Mouse (Mus musculus): ENCODE measurements around the gene Faah. TPM values are rescaled to one million over a fixed set of nuclear protein-coding genes. Genes with fewer than 3 reads are reported as not detected.

Faah gene
- 10.7 and 10.8 TPM in 2 replicates for polyA plus RNA-seq (2015; fragmentation: Nextera tagmentation; extraction: Ambion mirVana)

DNA sequence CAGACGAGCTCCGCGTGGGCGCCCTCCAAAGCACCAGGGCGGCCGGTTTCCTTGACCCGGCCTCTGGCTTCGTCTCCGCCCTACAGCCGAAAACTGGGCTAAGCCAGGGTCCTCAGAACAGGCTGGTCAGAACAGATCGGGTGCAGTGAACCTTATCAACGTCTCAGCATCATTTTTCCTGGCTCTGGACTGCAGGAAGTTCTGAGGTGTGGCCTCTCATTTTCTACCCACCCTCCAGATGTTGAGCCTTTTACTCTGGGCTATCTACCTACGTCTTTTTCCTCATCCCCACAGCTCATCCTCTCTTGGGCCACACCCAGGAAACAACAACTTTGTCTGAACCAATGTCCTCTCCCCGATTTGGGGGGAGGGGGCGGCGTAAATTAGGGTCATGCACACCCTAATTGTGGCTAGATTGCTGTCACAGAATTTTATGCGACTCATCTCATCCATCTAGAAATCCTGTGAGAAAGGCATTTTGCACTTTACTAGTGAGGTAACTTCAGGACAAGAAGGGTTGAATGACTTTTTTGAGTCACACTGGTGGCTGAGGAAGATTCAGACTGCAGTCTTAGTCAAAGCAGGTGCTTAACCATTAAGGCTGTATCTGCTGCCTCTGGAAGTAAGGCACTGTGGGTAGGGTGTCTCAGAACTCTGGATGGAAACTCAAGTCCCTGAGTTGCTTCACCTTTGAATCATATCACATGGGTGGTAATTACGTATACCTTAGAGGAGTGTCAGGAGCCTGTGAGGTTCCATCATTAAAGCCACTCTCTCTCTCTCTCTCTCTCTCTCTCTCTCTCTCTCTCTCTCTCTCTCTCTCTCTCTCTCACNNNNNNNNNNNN lies at the start of gene Faah:
Faah (minus strand) TSS at position 25 of the 845 bp plus-strand sequence.
- Histone ChIP-seq H3K9ac (peak within 1 kb of the TSS; percentile 80), H3K4me3 (peak within 1 kb of the TSS; percentile 65), H3K4me2 (peak within 1 kb of the TSS; percentile 91), H3K27me3 (peaks cover 58% of the 10 kb centered on the region), H3K9me3 (no peaks in the 10 kb centered on the region), H3K27ac (replicated peaks) (peak within 1 kb of the TSS; percentile 25; the same call in 1 of the 2 replicates), H3K4me1 (replicated peaks) (peaks cover 11% of the 10 kb centered on the region), H3K36me3 (no peaks in the 10 kb centered on the region)
- 4% methylated on average over 18 of the region's 18 CpGs for WGBS
- no peak; the same call in none of the 2 replicates for ATAC-seq (ENCODE audit: low read depth)

DNA sequence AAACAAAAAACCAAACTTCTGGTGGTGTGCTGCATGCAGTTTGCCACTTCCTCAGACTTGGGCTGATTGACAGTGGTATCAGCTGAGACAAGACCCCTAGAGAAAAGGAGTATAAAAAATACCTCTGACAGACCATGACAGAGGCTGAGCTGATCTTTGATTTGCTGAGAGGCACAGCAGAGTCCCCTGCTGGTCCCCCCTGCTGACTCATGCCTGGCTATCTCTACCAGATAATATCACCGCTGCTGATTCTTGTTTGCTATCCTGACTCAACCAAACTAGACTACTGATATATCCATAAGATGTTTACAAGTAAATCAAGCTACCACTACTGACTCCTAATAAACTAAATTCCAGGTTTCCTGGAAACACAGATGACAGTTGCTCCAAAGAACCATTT lies 46.1 kb upstream of the Faah start:
- Histone ChIP-seq H3K4me3 (no peak overlapping the region), H3K4me1 (replicated peaks) (no peaks in the 10 kb centered on the region), H3K36me3 (peaks cover 34% of the 10 kb centered on the region), H3K4me2 (no peak overlapping the region), H3K27me3 (no peaks in the 10 kb centered on the region), H3K27ac (replicated peaks) (no peak overlapping the region), H3K9ac (no peak overlapping the region), H3K9me3 (no peaks in the 10 kb centered on the region)
- WGBS: 67% methylated on average over 1 of the region's 1 CpGs
- no peak for ATAC-seq (ENCODE audit: low read depth)

DNA sequence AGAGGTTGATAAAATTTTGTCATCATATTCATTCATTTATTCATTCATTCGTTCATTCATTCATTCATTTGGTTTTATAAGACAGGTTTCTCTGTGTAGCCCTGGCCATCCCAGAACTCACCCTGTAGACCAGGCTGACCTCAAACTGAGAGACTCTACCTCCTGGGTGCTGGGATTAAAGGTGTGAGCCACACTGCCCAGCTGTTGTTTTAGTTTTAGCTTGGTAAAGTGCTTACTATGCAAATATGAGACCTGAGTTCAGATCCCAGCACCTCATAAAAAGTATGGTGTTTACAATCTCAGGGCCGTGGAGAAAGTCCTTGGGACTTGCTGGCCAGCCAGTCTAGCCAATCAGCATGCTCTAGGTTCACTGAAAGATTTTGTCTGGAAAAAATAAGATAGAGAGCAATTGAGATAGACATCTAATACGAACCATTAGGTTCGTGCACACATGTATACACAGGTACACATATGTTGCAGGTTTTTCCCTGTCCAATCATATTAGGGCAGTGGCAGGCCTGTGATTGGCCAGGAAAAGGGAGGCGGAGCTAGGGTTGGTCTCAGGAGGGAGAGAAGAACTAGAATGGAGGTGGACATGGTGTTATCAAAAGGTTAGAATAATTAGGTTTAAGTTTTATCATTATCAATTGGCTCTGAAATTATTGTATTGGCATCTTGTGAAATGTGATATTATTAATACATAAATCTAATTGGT lies 41.4 kb upstream of the Faah start:
- H3K9ac ChIP-seq: no peak overlapping the region
- ATAC-seq (ENCODE audit: low read depth): no peak
- no peak overlapping the region for H3K4me3 ChIP-seq
- H3K36me3 ChIP-seq: no peaks in the 10 kb centered on the region
- H3K4me2 ChIP-seq: no peak overlapping the region
- no peaks in the 10 kb centered on the region for H3K9me3 ChIP-seq
- no peaks in the 10 kb centered on the region for H3K27me3 ChIP-seq
- no peak overlapping the region for H3K27ac ChIP-seq (replicated peaks)
- H3K4me1 ChIP-seq (replicated peaks): peaks cover 4% of the 10 kb centered on the region
- WGBS: 81% methylated on average over 5 of the region's 5 CpGs

DNA sequence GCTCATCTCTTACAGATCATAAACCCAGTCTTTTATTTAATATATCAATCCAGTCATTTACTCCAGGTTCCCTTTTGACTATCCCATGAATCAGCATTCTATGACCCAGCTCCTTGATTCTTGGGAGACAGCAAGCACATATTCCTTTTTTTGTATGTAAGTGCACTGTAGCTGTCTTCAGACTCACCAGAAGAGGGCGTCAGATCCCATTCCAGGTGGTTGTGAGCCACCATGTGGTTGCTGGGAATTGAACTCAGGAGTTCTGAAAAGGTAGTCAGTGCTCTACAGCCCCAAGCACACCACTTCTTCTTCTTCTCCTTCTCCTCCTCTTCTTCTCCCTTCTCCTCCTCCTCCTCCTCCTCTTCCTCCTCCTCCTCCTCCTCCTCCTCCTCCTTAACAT lies 39.8 kb upstream of the Faah start:
- no peak overlapping the region for H3K4me2 ChIP-seq
- peaks cover 14% of the 10 kb centered on the region for H3K4me1 ChIP-seq (replicated peaks)
- no peak overlapping the region for H3K27ac ChIP-seq (replicated peaks)
- H3K27me3 ChIP-seq: no peaks in the 10 kb centered on the region
- no peak overlapping the region for H3K9ac ChIP-seq
- no peaks in the 10 kb centered on the region for H3K9me3 ChIP-seq
- ATAC-seq (ENCODE audit: low read depth): no peak
- 0% methylated on average over 1 of the region's 1 CpGs for WGBS
- no peak overlapping the region for H3K4me3 ChIP-seq
- H3K36me3 ChIP-seq: no peaks in the 10 kb centered on the region

DNA sequence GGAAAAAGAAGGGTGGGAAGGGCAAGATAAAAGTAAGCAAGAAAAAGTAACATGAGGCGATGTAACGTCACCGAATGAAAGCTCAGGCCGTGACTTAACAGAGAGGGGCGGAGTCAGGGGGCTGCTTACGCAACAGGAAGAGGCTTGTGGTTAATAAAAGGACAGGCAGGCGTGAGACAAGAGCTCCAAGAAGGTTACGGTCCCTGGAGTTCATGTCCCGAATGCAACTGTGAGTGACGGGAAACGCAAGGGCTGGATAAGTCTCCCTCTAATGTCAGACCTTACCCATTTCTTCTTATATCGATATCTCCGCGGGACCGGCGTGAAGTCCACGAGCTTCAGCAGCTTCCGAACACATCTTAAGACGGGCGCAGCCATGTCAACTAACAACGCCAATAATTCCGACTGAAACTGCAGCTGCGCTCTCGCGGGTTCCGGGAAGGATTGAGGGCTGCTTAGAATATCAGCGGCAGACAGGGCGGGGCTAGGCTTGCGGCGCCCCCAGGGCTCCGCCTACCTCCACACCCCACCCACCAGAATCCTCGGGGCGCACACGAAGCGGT lies 35.8 kb upstream of the Faah start, which contains the start of gene Nsun4:
Nsun4 (minus strand) TSS at position 478 of the 563 bp plus-strand sequence.
- Histone ChIP-seq H3K9me3 (no peaks in the 10 kb centered on the region), H3K27ac (replicated peaks) (peak within 1 kb of the TSS; percentile 90), H3K9ac (peak within 1 kb of the TSS; percentile 68), H3K4me1 (replicated peaks) (peaks cover 19% of the 10 kb centered on the region), H3K4me2 (peak within 1 kb of the TSS; percentile 73), H3K36me3 (no peaks in the 10 kb centered on the region; the same call in 1 of the 2 replicates), H3K4me3 (peak within 1 kb of the TSS; percentile 54), H3K27me3 (no peaks in the 10 kb centered on the region)
- ATAC-seq (ENCODE audit: low read depth): peak; percentile 95
- whole genome bisulfite sequencing: under 1% methylated on average over 35 of the region's 35 CpGs

DNA sequence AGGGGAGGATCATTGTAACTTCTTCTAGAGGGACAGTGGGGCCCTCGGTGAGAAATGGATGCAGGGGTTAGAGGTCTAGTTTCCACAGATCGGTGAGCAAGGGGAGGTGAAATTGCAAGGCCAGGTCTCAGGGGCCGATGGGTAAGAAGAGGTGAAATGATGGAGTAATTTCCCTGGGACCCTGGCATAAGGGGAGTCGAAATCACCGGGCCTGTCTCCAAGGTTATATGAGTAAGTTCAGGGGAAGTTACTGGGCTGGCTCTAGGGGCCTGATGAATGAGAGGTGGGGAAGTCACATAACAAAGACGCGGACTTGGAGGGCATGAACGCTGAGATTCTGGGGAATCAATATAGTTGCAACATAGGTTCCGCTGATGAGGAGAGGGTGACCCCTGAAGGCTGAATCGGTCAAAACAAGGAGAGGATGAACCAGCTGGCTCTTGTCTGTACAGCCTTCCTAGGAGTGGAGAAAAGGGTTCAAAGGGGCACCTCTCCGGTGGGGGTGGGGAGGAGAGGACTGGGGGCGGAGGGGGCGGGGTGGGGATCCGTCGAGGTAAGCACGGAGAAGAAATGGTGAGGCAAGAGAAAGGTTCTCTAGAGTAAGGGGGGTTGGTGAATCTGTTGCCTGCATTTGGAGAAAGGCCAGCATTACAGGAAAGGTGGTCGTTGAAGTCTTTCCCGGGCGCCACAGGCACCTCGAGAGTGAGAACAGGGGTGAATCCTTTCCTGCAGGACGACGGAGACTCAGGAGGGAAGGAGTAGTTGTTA lies 35.0 kb upstream of the Faah start:
- WGBS: 7% methylated on average over 20 of the region's 22 CpGs
- peak; percentile 52; the same call in 1 of the 2 replicates for ATAC-seq (ENCODE audit: low read depth)
- H3K4me3 ChIP-seq: peak overlapping the region; percentile 54
- H3K4me1 ChIP-seq (replicated peaks): peaks cover 19% of the 10 kb centered on the region
- H3K27me3 ChIP-seq: no peaks in the 10 kb centered on the region
- H3K36me3 ChIP-seq: peaks cover 7% of the 10 kb centered on the region; the same call in 1 of the 2 replicates
- peak overlapping the region; percentile 68 for H3K9ac ChIP-seq
- peak overlapping the region; percentile 73 for H3K4me2 ChIP-seq
- no peaks in the 10 kb centered on the region for H3K9me3 ChIP-seq
- peak overlapping the region; percentile 90 for H3K27ac ChIP-seq (replicated peaks)

DNA sequence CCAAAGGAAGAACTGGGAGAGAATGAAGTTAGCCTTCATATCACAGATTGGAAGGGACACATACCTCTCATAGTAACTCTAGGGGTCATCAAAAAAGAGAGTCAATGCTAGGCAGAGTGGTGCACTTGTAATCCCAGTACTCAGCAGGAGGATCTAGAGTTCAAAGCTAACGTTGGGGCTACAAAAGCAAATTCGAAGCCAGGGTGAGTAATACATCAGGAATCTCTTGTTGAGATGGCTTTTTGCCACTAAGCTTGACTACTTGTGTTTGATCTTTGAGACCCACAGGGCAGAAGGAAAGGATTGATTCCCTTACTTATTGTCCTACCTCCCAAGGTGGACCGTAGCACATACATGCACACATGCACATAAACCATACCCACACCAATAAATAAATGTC lies 31.5 kb upstream of the Faah start:
- H3K9me3 ChIP-seq: no peaks in the 10 kb centered on the region
- H3K27ac ChIP-seq (replicated peaks): no peak overlapping the region
- ATAC-seq (ENCODE audit: low read depth): no peak
- no peaks in the 10 kb centered on the region for H3K27me3 ChIP-seq
- no peak overlapping the region for H3K4me3 ChIP-seq
- 89% methylated on average over 3 of the region's 3 CpGs for WGBS
- peaks cover 12% of the 10 kb centered on the region; the same call in 1 of the 2 replicates for H3K36me3 ChIP-seq
- peaks cover 15% of the 10 kb centered on the region for H3K4me1 ChIP-seq (replicated peaks)
- H3K4me2 ChIP-seq: no peak overlapping the region
- no peak overlapping the region for H3K9ac ChIP-seq

DNA sequence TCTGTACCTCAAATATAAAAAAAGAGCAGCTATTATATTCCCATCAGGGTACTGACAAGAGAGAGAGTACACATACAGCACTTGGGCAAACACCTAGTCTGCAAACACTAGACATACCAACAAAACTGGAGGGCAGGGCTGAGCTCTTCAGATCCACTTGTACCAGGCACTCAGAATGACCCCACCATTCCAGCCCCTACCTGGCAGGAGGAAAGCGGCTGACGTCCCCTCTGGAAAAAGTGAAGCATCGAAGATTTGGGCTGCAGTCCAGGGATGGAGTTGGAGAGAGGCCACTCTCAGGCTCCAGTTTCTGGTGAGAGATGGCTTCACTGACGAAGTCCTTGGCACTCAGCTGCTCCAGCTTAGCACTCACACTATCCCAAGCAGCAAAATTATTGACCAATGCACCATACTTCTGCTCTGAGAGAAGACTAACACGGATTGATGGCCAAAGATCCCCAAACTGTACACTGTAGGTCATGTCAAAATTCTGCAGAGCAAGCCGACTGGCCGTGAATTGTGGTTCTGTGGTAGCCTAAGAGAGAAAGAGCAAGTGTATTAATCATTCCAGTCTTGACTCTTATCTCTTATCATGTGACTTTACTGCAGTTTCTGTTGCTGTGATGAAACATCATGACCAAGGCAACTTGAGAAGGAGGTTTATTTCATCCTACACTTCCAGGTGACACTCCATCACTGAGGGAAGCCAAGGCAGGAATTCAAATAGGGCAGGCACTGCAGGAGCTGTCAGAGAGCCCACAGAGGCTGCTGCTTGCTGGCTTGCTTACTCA lies 30.6 kb upstream of the Faah start:
- Histone ChIP-seq H3K9ac (no peak overlapping the region), H3K4me3 (no peak overlapping the region), H3K36me3 (peaks cover 17% of the 10 kb centered on the region; the same call in 1 of the 2 replicates), H3K27ac (replicated peaks) (no peak overlapping the region), H3K27me3 (no peaks in the 10 kb centered on the region), H3K4me1 (replicated peaks) (peaks cover 12% of the 10 kb centered on the region), H3K4me2 (no peak overlapping the region), H3K9me3 (no peaks in the 10 kb centered on the region)
- no peak for ATAC-seq (ENCODE audit: low read depth)
- 84% methylated on average over 7 of the region's 7 CpGs for WGBS

DNA sequence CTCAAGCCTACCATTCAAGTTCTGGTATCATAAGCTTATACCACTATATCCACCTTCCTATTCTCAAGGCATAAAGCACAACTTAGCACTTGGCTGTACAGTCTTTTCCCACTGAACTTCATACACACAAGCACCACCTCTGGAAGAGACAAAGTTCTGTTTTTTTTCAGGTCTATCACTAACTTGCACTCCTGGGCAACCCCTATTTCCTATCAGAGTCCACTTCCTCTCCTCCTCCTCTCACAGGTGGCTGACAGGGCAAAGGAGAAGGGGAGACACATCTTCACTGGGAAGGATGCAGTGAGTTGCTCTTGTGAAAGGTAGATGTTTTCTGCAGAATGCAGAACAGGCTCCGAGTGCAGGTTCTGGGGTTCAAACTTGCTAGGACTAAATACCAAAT lies 30.0 kb upstream of the Faah start:
- 95% methylated on average over 1 of the region's 1 CpGs for WGBS
- H3K36me3 ChIP-seq: peaks cover 18% of the 10 kb centered on the region
- ATAC-seq (ENCODE audit: low read depth): no peak
- H3K4me1 ChIP-seq (replicated peaks): peaks cover 7% of the 10 kb centered on the region; the same call in 1 of the 2 replicates
- no peak overlapping the region for H3K4me2 ChIP-seq
- H3K9me3 ChIP-seq: no peaks in the 10 kb centered on the region
- no peak overlapping the region for H3K9ac ChIP-seq
- no peak overlapping the region for H3K4me3 ChIP-seq
- H3K27ac ChIP-seq (replicated peaks): no peak overlapping the region
- H3K27me3 ChIP-seq: no peaks in the 10 kb centered on the region

DNA sequence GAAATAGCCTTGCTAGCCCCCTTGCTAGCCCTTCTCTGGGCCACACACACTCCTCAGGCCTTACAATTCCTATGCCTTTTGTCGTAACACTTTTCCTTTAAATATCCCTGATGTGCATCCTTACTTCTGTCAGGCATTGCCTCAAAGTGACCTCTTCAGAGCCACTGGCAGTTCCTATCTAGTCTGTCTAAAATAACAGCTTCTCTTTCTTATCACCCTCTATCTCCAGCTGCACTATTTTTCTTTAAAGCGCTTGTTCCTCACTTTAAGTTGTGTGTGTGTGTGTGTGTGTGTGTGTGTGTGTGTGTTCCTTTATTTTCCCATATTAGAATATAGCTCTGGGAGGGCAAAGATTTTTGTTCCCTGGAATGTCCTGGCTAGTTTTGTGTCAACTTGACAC lies 28.9 kb upstream of the Faah start:
- H3K27me3 ChIP-seq: no peaks in the 10 kb centered on the region
- no peak overlapping the region for H3K27ac ChIP-seq (replicated peaks)
- WGBS: 92% methylated on average over 2 of the region's 2 CpGs
- no peak overlapping the region for H3K4me3 ChIP-seq
- no peaks in the 10 kb centered on the region for H3K4me1 ChIP-seq (replicated peaks)
- H3K9ac ChIP-seq: no peak overlapping the region
- H3K4me2 ChIP-seq: no peak overlapping the region
- H3K36me3 ChIP-seq: peaks cover 25% of the 10 kb centered on the region
- no peak for ATAC-seq (ENCODE audit: low read depth)
- no peaks in the 10 kb centered on the region for H3K9me3 ChIP-seq

DNA sequence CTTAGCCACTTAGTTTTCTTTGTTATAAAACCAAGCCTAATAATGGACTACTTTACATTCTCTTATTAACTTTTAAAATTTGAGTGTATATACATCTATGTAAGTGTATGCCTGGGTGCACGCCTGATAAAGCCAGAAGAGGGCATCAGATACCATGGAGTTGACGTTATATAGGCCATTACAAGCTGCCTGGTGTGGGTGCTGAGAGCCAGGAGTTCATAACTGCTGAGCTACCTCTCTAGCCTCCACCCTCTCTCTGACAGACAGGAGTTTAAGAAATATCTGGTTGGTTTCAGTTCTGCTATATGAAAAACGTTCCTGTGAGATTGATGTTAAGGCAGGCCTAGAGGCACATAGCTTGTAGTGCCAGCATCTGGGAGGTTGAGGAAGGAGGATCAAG lies 24.5 kb upstream of the Faah start:
- H3K4me1 ChIP-seq (replicated peaks): no peaks in the 10 kb centered on the region
- no peak overlapping the region for H3K4me2 ChIP-seq
- peaks cover 32% of the 10 kb centered on the region for H3K36me3 ChIP-seq
- H3K27ac ChIP-seq (replicated peaks): no peak overlapping the region
- WGBS: 89% methylated on average over 3 of the region's 3 CpGs
- no peaks in the 10 kb centered on the region for H3K9me3 ChIP-seq
- ATAC-seq (ENCODE audit: low read depth): no peak
- H3K27me3 ChIP-seq: no peaks in the 10 kb centered on the region
- H3K4me3 ChIP-seq: no peak overlapping the region
- H3K9ac ChIP-seq: no peak overlapping the region

Data from neural tube, embryonic 13.5 days (tissue).